Mouse (Mus musculus) heart, embryonic 11.5 days (tissue): ENCODE results near the gene Gm4450. TPM values are rescaled to one million over a fixed set of nuclear protein-coding genes. Genes with fewer than 3 reads are reported as not detected.
"Not testable (repeated sequence)": the region's sequence is repeated elsewhere in the genome, so short reads cannot be mapped to it uniquely, and the experiment has no call there.

Experiments
- ATAC-seq: fragments of 200-750 bp; cut with Nextera tagmentation; replicated peaks from 2 replicates; pipeline ENCODE4 v1.8.0; 2017; ENCODE audit warnings: moderate library complexity; ENCODE audit not compliant: insufficient number of reproducible peaks, low FRiP score, low TSS enrichment
- H3K27ac ChIP-seq: fragments of 300-500 bp; sonication (generic); 2 replicates; pipeline ENCODE4 v1.5.1; 2014; ENCODE audit warnings: mild to moderate bottlenecking, low read depth, low read length
- H3K27me3 ChIP-seq: fragments of 300-500 bp; sonication (generic); 2 replicates; pipeline ENCODE4 v1.6.1; 2014; ENCODE audit warnings: mild to moderate bottlenecking, low read length, mixed read lengths; ENCODE audit not compliant: control insufficient read depth, insufficient read depth
- H3K36me3 ChIP-seq: fragments of 300-500 bp; sonication (generic); 2 replicates; pipeline ENCODE4 v1.6.1; 2014; ENCODE audit warnings: mild to moderate bottlenecking, low read length, moderate library complexity, mixed read lengths; ENCODE audit not compliant: control insufficient read depth, insufficient read depth
- H3K4me1 ChIP-seq: fragments of 300-500 bp; sonication (generic); 2 replicates; pipeline ENCODE4 v1.6.1; 2014; ENCODE audit warnings: low read length; ENCODE audit not compliant: control insufficient read depth, insufficient read depth
- H3K4me2 ChIP-seq: fragments of 300-500 bp; sonication (generic); 2 replicates; pipeline ENCODE4 v1.6.1; 2014; ENCODE audit warnings: mild to moderate bottlenecking, moderate library complexity
- H3K4me3 ChIP-seq: fragments of 300-500 bp; sonication (generic); 2 replicates; pipeline ENCODE4 v1.5.1; 2014; ENCODE audit warnings: low read depth, low read length
- H3K9ac ChIP-seq: fragments of 300-500 bp; sonication (generic); 2 replicates; pipeline ENCODE4 v1.6.1; 2014; ENCODE audit warnings: mild to moderate bottlenecking, low read depth, low read length, moderate library complexity
- H3K9me3 ChIP-seq: fragments of 300-500 bp; sonication (generic); replicated peaks from 2 replicates; pipeline ENCODE4 v1.6.1; 2016; ENCODE audit warnings: low read length; ENCODE audit not compliant: control insufficient read depth
- WGBS: fragments of 180-500 bp; shearing (Covaris S2); extraction: QIAGEN DNeasy Blood & Tissue Kit; methylation state at CpG from one replicate; pipeline ENCODE4 v1.1.7; 2014; ENCODE audit not compliant: insufficient replicate concordance; 5-methylcytosine and 5-hydroxymethylcytosine counted together
- polyA plus RNA-seq: library from polyadenylated mRNA; unstranded; fragments of >200 nt; fragmentation: Nextera tagmentation; extraction: Ambion mirVana; gene quantifications from 2 replicates; pipeline ENCODE4 v1.2.1, GENCODE M21; 2014

The Gm4450 gene
- polyA plus RNA-seq, 1 experiment from 2014 or later = not detected

- no peak overlapping the region for H3K4me3 ChIP-seq
- peaks cover 55% of the 10 kb centered on the region for H3K4me1 ChIP-seq
- H3K36me3 ChIP-seq = no peaks in the 10 kb centered on the region
- ATAC-seq = no peak
- H3K9ac ChIP-seq = no peak overlapping the region
- no peak overlapping the region for H3K27ac ChIP-seq
- H3K4me2 ChIP-seq = no peak overlapping the region
- no peaks in the 10 kb centered on the region for H3K9me3 ChIP-seq
- 78% methylated on average over 2 of the region's 2 CpGs for WGBS
- H3K27me3 ChIP-seq = no peaks in the 10 kb centered on the region
Observed at GRCm38 (mm10) chr3:98413733-98414132, 43.2 kb downstream of the Gm4450 start.

GRCm38 (mm10) chr3:98410619-98411580, 46.0 kb downstream of the Gm4450 start:
- peak; percentile 58 for ATAC-seq
- H3K27ac ChIP-seq, H3K4me2 ChIP-seq, H3K27me3 ChIP-seq, H3K36me3 ChIP-seq, H3K9me3 ChIP-seq, H3K4me3 ChIP-seq, H3K9ac ChIP-seq: not testable (repeated sequence)
- H3K4me1 ChIP-seq = peaks cover 42% of the 10 kb centered on the region
- WGBS = 61% methylated on average over 16 of the region's 27 CpGs

GRCm38 (mm10) chr3:98407261-98407780, 49.6 kb downstream of the Gm4450 start:
- WGBS = 48% methylated on average over 5 of the region's 5 CpGs
- not testable (repeated sequence) for ATAC-seq, H3K36me3 ChIP-seq, H3K4me2 ChIP-seq, H3K4me3 ChIP-seq, H3K9me3 ChIP-seq, H3K9ac ChIP-seq, H3K27me3 ChIP-seq
- Histone ChIP-seq H3K4me1 (peaks cover 18% of the 10 kb centered on the region), H3K27ac (peak overlapping the region; percentile 41; the same call in 1 of the 2 replicates)

- peak overlapping the region; percentile 64 for H3K27ac ChIP-seq
- not testable (repeated sequence) for H3K27me3 ChIP-seq, H3K4me3 ChIP-seq, H3K9me3 ChIP-seq, ATAC-seq, H3K36me3 ChIP-seq, H3K9ac ChIP-seq
- peaks cover 15% of the 10 kb centered on the region for H3K4me1 ChIP-seq
- peak overlapping the region; percentile 42 for H3K4me2 ChIP-seq
- WGBS = 44% methylated on average over 12 of the region's 12 CpGs
Observed at GRCm38 (mm10) chr3:98406569-98407144, 50.3 kb downstream of the Gm4450 start.

- peaks cover 15% of the 10 kb centered on the region for H3K4me1 ChIP-seq
- H3K4me2 ChIP-seq, ATAC-seq, H3K27ac ChIP-seq, H3K9ac ChIP-seq, H3K27me3 ChIP-seq, H3K36me3 ChIP-seq, H3K9me3 ChIP-seq, H3K4me3 ChIP-seq: not testable (repeated sequence)
- WGBS = 69% methylated on average over 5 of the region's 6 CpGs
Observed at GRCm38 (mm10) chr3:98405877-98406276, 51.0 kb downstream of the Gm4450 start.

- not testable (repeated sequence) for H3K4me2 ChIP-seq, H3K9me3 ChIP-seq, ATAC-seq, H3K27me3 ChIP-seq, H3K4me3 ChIP-seq, H3K9ac ChIP-seq, H3K36me3 ChIP-seq, H3K27ac ChIP-seq
- H3K4me1 ChIP-seq = peaks cover 15% of the 10 kb centered on the region
- 67% methylated on average over 9 of the region's 9 CpGs for WGBS
Observed at GRCm38 (mm10) chr3:98404268-98404895, 52.5 kb downstream of the Gm4450 start.

Other genes with a start within 250 kb of the Gm4450 start
- not detected in 2 replicates for gene Reg4, start 235.0 kb downstream of the Gm4450 start, polyA plus RNA-seq
- gene Hmgcs2, start 176.7 kb downstream of the Gm4450 start, polyA plus RNA-seq = 6.5 and 8.1 TPM in 2 replicates
- gene Phgdh, start 117.1 kb downstream of the Gm4450 start, polyA plus RNA-seq = 116 and 119 TPM in 2 replicates
- gene Zfp697, start 74.7 kb downstream of the Gm4450 start, polyA plus RNA-seq = 8.2 and 12.1 TPM in 2 replicates
- gene Hsd3b4, start 53.4 kb upstream of the Gm4450 start, polyA plus RNA-seq = not detected in 2 replicates
- not detected in 2 replicates for gene Gm10681, start 131.7 kb upstream of the Gm4450 start, polyA plus RNA-seq
- gene Hsd3b5, start 173.1 kb upstream of the Gm4450 start, polyA plus RNA-seq = not detected in 2 replicates